Mouse (Mus musculus): ENCODE measurements at regions not wholly inside any gene's neighbourhood (a gene's known extent, or its start where the extent isn't known, plus 50 kb on each side); places are given as distances from the start of the nearest gene placed in this dataset.

DNA sequence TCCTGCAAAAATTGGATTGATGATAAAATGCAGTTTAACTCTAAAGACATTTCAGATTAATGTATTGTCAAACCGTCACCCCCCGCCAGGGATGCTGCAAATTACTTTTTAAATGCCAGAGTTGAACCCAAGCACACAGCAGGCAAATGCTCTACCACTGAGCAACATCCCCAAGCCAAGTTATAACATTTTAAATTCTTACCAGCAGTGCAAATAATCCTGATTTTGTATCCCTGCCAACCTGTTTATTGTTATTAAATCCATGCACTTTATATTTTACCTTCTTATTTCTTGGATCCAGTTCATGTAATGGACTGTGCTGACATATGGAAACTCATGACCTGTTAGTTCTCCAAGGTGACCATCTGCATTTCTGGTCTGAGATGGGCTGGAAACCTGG, 161.3 kb downstream of the Plpp3 start:
- DNase-seq (ENCODE audit: low spot score in 2 of 2), result no peak
- intact Hi-C loops (cut with DNase I), result loop anchor here (5.0 kb wide), 1 partner anchor 166 kb away; no protein-coding TSS in a partner anchor

GRCm38 (mm10) chr4:105323446-105323845, 166.3 kb downstream of the Plpp3 start:
- DNase-seq (ENCODE audit: low spot score in 2 of 2), result no peak
- intact Hi-C loops (cut with DNase I), result no loop called here

GRCm38 (mm10) chr4:105326989-105327388, 169.8 kb downstream of the Plpp3 start:
- intact Hi-C loops (cut with DNase I), result no loop called here
- no peak for DNase-seq (ENCODE audit: low spot score in 2 of 2)

GRCm38 (mm10) chr4:105327711-105328471, 170.7 kb downstream of the Plpp3 start:
- DNase-seq (ENCODE audit: low spot score in 2 of 2), result no peak
- intact Hi-C loops (cut with DNase I), result no loop called here

GRCm38 (mm10) chr4:105328776-105329175, 171.6 kb downstream of the Plpp3 start:
- DNase-seq (ENCODE audit: low spot score in 2 of 2), result peak in 1 of 2 experiments; percentile 11
- intact Hi-C loops (cut with DNase I), result no loop called here

DNA sequence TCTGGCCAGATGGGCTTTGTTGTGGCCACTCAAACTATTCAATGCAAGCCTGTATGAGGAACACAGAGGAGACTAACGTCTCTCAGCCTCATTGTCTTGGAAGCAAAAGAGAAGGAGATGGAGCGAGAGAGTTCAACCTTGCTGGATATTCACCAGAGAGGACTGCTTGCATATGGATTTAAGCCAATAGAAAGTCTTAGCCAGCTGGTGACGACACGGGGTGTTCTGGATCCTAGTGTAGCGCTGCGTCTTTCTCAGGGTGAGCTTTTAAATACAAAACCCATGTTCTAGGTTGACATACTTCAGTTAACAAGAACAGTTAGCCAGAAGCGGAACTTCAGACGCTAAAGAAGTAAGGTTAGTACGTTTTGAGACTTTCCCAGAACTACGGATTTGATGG, 174.9 kb downstream of the Plpp3 start:
- no peak for DNase-seq (ENCODE audit: low spot score in 2 of 2)

GRCm38 (mm10) chr4:105335872-105336271, 178.7 kb downstream of the Plpp3 start:
- intact Hi-C loops (cut with DNase I), result no loop called here
- DNase-seq (ENCODE audit: low spot score in 2 of 2), result no peak

More for the DNA sequence above, 174.9 kb downstream of the Plpp3 start:
- intact Hi-C loops (cut with DNase I), result no loop called here

DNA sequence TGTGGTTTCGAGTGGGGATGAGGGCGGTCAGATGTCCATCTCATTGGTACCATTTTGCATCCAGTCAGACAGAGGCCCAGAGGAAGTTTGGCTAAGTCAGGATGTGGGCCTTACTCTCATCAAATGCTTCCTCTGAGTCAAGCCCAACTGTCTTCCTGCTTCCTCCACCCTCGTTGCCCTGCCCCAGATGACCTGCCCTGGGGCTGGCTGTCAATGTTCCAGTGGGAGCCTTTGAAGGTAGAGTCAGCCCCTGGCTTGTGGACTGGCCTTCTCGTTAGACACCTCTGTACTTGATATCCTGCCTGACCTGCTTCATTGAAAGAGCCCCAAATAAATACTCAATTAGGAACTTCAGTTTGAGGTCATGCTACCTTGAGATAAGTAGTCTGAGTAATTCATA, 179.4 kb downstream of the Plpp3 start:
- DNase-seq (ENCODE audit: low spot score in 2 of 2), result no peak
- intact Hi-C loops (cut with DNase I), result no loop called here

DNA sequence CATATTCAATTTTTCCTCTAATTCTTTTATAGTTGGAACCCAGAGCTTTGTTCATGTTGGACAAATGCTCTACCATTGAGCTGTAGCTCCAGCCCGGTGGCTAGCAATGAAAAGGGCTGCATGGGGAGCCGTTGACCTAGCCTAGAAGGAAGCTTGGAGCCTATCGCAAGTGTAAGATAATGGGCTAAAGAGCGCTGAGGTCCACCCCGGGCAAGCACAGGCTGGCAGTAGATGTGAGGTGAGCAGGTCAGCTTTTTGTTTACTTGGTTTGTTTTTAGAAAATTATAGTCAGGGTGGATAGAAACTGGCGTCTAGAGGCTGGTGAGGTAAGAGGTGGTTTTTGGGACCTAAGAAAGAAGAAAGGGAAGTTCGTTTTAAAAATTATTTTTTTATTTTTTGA, 181.0 kb downstream of the Plpp3 start:
- intact Hi-C loops (cut with DNase I), result no loop called here
- DNase-seq (ENCODE audit: low spot score in 2 of 2), result no peak

- DNase-seq (ENCODE audit: low spot score in 2 of 2), result peak; percentile 13 to 40
- intact Hi-C loops (cut with DNase I), result no loop called here
These were observed 181.7 kb downstream of the Plpp3 start for GRCm38 (mm10) chr4:105338861-105339260.

GRCm38 (mm10) chr4:105341274-105341673, 184.1 kb downstream of the Plpp3 start:
- DNase-seq (ENCODE audit: low spot score in 2 of 2), result no peak
- intact Hi-C loops (cut with DNase I), result no loop called here

DNA sequence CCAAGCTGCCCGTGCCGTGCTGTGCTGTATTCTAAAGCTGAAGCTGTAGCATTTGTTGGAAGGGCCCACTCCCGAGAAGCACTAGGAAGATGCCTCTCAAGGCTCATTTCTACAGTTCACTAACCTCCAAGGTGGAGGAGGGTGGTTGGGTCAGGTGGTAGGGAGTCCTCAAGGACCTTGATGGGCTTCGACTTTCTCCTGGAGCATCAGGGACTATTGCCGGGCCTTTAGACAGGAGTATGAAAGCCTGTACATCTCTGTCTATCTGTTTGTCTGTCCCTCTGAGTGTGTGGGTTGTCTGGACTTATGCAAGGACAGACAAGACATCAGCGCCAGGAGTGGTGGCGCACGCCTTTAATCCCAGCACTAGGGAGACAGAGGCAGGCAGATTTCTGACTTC, 189.7 kb downstream of the Plpp3 start:
- intact Hi-C loops (cut with DNase I), result no loop called here
- no peak for DNase-seq (ENCODE audit: low spot score in 2 of 2)

DNA sequence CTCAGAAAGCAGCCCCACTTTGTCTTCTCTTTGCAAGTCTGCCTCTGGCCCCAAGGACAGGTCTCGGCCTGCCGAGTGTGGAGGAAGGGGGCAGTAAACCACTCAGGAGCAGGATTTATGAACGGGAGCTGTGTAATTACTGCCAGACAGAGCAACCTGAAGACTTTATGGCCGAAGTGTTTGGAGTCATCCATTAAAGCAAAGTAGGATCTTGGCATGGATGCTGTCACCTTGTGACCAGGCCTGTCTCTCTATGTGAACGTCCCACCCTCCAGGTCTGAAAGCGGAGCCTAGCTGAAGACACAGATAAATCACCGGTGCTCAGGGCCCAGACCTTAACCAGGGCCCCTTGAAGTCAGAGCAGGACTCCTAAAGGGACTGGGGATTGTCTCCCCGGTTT, 190.8 kb downstream of the Plpp3 start:
- intact Hi-C loops (cut with DNase I), result no loop called here
- no peak for DNase-seq (ENCODE audit: low spot score in 2 of 2)

DNA sequence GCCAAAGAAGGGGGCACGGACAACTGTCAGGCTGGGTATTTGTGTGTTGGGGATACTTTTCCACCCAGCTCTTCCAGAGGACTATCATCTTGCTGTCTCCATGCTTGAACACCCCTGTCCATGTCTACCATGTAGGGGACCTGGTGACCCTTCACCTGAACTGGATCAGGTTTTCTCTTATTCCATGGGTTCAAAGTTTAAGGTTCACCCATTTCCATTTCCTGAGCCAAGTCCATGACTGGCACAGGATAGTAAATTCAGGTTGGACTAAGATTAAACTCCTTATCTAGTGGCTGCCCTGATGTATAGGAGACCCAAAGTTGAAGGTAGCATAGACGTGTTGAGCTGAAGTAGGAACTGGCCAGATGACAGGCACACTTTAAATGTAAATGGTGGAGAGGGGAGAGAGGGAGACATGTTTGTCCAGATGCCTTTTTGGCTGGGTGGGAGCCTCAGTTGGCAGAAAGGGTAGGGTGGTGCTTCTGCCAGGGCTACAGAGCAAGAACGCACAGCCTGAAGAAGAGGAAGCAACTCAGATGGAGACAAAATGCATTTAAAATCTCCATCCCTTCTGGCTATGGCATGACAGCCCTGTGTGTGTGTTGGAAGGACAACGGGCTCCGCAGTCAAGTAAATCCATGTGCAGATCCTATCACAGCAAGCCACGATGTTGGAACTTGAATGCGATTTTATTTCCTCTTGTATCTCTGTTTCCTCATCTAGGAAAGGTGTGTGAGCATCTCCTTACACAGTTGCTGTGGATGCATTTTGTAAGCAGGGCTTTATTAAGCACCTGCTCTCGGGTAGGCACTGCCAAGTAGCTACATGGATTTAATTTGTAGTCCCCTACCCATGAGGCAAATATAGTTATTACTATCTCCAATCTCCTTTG, 192.4 kb downstream of the Plpp3 start:
- DNase-seq (ENCODE audit: low spot score in 2 of 2), result no peak
- intact Hi-C loops (cut with DNase I), result no loop called here

DNA sequence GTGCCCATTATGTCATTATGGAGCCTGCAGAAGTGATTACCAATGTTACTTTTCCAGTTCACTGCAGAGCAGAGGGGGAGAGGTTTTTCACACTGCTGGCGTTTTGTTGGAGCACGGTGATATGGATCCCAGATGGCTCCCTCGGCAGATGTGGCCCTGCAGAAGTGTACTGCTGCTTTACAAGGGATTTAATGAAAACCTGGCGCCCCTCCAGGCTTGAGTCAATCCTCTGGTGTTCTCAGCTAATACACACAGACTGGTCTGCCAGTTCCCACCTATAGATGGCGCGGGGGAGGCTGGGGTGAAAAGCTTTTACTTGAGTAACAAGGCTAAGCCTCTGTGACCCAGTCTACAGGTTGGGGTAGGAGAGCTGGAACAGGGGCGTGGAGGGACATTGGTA, 195.2 kb downstream of the Plpp3 start:
- intact Hi-C loops (cut with DNase I), result no loop called here
- no peak for DNase-seq (ENCODE audit: low spot score in 2 of 2)

DNA sequence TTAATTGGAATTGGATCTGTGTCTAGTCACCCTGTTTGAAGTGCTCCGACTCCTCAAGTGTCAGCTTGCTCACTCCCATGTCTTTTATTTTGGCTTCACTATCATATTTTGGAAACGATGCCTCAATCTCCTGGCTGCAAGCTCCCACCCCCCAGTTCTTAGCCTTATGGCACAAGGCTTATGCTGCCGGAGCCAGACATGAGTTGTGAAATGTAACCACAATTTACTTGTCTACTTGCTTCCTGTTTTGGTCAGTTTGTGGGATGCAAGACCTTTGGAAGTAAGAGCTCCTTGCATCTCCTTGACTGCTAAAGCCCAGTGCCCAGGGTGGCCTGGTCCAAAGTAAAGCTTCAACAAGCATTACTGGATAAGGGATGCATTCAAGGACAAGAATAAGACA, 195.8 kb downstream of the Plpp3 start:
- intact Hi-C loops (cut with DNase I), result no loop called here
- DNase-seq (ENCODE audit: low spot score in 2 of 2), result no peak

GRCm38 (mm10) chr4:105354097-105354496, 196.9 kb downstream of the Plpp3 start:
- intact Hi-C loops (cut with DNase I), result no loop called here

GRCm38 (mm10) chr4:105356616-105357015, 199.5 kb downstream of the Plpp3 start:
- DNase-seq (ENCODE audit: low spot score in 2 of 2), result no peak
- intact Hi-C loops (cut with DNase I), result no loop called here

More at GRCm38 (mm10) chr4:105354097-105354496, 196.9 kb downstream of the Plpp3 start:
- DNase-seq (ENCODE audit: low spot score in 2 of 2), result no peak

GRCm38 (mm10) chr4:105358725-105359124, 201.6 kb downstream of the Plpp3 start:
- no peak for DNase-seq (ENCODE audit: low spot score in 2 of 2)
- intact Hi-C loops (cut with DNase I), result no loop called here

- peak in 1 of 2 experiments; percentile 17 for DNase-seq (ENCODE audit: low spot score in 2 of 2)
- intact Hi-C loops (cut with DNase I), result no loop called here
These were observed 207.3 kb downstream of the Plpp3 start for GRCm38 (mm10) chr4:105364496-105364895.

- no peak for DNase-seq (ENCODE audit: low spot score in 2 of 2)
- intact Hi-C loops (cut with DNase I), result no loop called here
These were observed 207.9 kb downstream of the Plpp3 start for GRCm38 (mm10) chr4:105365076-105365475.
